Mouse (Mus musculus) lung, postnatal 0 days (tissue): ENCODE measurements around the gene S100b.

Source experiments
- CTCF ChIP-seq: IDR thresholded peaks from 2 replicates; pipeline ENCODE4 v1.5.1; 2016; ENCODE audit warnings: antibody characterized with exemption, mild to moderate bottlenecking
- EP300 ChIP-seq: IDR thresholded peaks from 2 replicates; pipeline ENCODE4 v1.6.1; 2016; ENCODE audit warnings: antibody characterized with exemption, mild to moderate bottlenecking, control low read depth

- TF ChIP-seq CTCF, result no peak
- TF ChIP-seq EP300, result peak; percentile 84
These were observed 34.8 kb downstream of the S100b start for GRCm38 (mm10) chr10:76288268-76288993.
